Mouse (Mus musculus) frontal cortex, adult 2 months (tissue): ENCODE data around the gene Hoxc5. TPM values are rescaled to one million over a fixed set of nuclear protein-coding genes. Genes with fewer than 3 reads are reported as not detected.

Experiments
- DNase-seq, 2 experiments: peaks; one replicate each; pipeline ENCODE4 v3.0.0; 2022; ENCODE audit warnings: low spot score in 1 of 2; ENCODE audit errors: extremely low spot score in 1 of 2
- polyA plus RNA-seq: library from polyadenylated mRNA; depleted of rRNA; stranded (reverse); fragments of >200 nt; gene quantifications from 2 replicates; pipeline ENCODE4 v1.2.3, GENCODE M21; 2012

The Hoxc5 gene
- polyA plus RNA-seq, 1 experiment, result not detected

- DNase-seq, result no peak
Measured at GRCm38 (mm10) chr15:103032646-103033575, 65.7 kb downstream of the Hoxc5 start.

DNA sequence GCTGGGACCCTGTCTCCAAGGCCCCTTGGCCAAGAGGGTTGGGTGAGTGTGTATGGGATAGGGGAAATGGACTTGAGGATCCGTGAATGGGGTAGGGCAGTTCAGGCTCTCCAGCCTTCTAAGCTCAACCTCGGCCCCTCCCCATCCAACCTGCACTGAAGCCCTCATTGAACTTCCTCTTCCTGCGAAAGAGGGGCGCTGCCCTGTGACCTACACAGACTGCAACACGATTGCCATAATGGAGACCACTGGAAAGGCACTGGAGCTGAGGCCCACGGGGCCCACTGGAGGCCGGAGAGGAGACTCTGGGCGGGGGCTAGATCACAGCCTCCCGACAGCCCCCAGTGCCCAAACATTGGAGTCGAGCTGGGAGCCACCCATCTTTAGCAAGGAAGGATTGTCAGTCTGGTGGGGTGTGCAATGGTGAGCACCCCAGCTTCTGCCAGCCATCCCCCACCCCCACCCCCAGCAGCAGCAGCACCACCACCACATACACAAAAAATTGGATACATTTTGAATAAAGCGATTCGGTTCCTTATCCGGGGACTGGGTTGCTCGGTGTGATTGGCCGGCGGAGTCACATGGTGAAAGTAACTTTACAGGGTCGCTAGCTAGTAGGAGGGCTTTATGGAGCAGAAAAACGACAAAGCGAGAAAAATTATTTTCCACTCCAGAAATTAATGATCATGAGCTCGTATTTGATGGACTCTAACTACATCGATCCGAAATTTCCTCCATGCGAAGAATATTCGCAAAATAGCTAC lies 67.0 kb downstream of the Hoxc5 start:
- DNase-seq, result no peak

GRCm38 (mm10) chr15:103034807-103035547 lies 67.7 kb downstream of the Hoxc5 start:
- no peak for DNase-seq

GRCm38 (mm10) chr15:103035548-103035881 lies 68.3 kb downstream of the Hoxc5 start:
- no peak for DNase-seq

GRCm38 (mm10) chr15:103037579-103037978 lies 70.3 kb downstream of the Hoxc5 start:
- no peak for DNase-seq

DNA sequence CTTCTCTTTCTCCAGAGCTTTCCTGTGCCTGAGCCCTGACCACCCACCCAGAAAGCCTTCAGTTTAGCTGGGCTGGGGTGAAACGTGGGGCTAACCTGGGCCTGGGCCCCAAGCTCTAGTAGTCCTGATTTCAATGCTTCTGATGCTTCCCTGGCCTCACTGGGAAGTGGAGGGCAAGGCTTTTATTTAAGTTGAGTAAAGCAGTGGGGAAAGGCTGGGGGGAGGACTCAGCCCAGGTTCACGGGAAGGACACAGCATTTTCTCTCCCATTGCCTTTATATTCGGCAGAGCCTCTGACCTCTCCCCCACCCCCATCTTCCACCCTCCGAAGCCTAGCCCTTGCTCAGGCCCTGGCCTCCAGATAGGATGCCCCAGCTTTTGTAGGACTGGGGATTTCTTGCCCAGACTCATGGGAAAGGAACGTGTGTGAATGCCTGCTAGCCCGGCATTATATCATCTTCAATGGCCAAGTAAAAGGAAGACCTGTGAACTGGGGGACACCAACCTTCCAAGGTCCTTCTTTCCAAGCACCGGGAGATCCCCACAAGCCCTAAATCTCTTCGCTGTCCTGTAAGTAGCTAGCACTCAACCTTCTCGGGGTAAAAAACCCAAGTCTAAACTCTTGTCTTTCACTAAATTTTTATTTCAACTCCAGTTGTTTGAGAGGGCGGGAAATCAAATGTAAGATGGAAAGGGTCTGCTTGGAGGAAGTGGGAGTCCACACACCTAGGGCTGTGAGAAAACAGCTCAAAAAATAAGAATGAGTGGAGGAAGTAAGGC lies 71.6 kb downstream of the Hoxc5 start:
- DNase-seq, result no peak

DNA sequence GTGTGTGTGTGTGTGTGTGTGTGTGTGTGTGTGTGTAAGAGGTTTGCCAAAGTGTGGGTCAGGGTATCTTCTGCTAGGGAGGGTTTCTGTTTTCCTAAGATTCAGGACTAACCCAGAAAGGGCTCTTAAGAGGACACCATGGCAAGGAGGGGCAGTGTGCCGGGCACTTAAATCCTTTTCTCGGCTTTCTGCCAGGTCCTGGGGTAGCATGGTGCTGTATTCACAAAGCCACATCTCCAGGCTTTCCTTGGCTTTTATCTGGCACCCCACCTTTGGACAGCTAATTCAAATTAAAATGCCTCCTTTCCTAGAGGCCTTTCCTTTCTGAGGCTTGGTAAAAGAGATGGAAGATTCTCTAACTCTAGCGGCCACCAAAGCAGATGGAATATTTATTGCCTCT lies 72.4 kb downstream of the Hoxc5 start:
- no peak for DNase-seq

GRCm38 (mm10) chr15:103040601-103041000 lies 73.4 kb downstream of the Hoxc5 start:
- no peak for DNase-seq

DNA sequence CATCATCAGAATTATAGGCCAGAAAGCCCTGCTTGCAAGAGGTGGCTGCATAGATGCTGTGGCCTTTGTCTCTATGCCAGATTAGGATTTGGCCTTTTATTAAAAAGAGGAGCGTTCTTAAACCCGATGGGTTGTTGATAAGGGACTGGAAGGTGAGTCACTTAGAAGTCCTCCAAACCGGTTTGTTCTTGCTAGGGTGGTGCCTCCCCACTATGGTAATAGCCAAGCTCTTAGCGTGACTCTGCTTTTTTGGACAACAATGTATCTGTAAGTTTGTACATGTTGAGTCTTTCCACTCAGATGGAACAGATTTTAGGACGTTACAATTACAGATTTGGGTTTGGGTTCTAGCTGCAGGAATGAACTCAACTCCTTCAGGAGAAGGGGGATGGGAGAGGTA lies 74.4 kb downstream of the Hoxc5 start:
- DNase-seq, result no peak

- DNase-seq, result no peak
Measured at GRCm38 (mm10) chr15:103042209-103042608, 75.0 kb downstream of the Hoxc5 start.

GRCm38 (mm10) chr15:103051670-103052069 lies 84.4 kb downstream of the Hoxc5 start:
- no peak for DNase-seq

- no peak for DNase-seq
Measured at GRCm38 (mm10) chr15:103053210-103053609, 86.0 kb downstream of the Hoxc5 start.

DNA sequence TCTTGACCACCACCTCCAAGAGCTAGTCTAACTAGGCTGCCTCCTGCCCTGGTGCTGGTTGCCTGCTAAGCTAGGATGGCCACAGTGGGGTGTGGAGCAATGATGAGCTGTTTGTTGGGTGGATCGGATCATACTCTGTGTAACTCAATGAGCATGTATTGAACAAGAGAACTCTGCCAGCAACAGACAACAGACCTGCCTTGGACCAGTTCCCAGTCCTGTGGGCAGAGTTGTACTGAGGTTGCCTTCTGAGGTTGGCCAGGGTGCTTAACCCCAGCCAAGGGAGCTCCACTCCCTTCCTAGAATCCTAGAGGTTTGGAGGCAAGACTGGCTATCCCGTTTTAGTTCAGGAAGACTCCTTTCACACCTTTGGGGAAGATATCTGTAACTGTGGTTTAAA lies 89.2 kb downstream of the Hoxc5 start:
- no peak for DNase-seq

- DNase-seq, result no peak
Measured at GRCm38 (mm10) chr15:103058715-103059114, 91.5 kb downstream of the Hoxc5 start.

DNA sequence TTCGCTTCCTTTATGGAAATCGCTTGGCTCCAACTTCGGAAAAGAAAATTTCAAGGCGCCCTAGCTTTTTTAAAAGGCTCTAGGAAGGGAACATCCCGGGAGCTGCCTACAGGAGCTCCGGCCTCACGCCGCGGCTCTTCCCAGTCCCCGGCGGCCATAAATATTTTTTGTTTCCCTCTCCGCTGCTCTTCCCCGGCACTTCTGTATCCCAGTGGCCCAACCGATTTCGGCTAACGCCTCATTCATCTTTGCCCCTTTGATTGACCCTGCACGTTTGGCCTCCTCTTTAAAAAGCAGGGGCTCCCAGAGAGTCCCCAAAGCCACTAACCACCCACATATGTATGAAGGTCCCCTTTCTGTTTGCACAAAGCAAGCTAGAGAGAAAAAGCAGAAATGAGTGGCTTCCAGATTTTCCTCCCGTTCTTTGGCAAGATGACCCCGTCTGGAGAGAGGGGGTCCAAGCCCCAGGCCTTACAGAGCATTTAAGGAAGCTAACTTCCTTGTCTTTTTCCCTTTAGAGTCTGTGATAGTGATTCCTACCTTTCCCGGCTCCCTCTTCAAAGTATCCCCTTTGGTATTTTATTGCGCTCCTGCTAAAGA lies 92.2 kb downstream of the Hoxc5 start:
- DNase-seq, result no peak

DNA sequence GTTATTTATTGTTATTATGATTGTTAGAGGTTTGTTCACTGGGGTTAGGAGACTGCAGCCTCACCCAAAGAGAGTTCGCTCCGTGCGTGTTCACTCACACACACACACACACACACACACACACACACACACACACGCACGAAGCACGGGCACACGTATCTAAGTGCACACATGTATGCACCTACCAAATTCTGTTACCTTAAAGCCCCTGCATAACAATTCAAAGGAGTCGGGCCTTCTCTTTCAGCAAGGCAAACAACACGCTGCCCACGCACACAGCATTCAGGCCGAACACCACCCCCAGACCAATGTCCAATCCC lies 92.7 kb downstream of the Hoxc5 start:
- DNase-seq, result no peak

- DNase-seq, result no peak
Measured at GRCm38 (mm10) chr15:103060341-103061130, 93.3 kb downstream of the Hoxc5 start.

- no peak for DNase-seq
Measured at GRCm38 (mm10) chr15:103061131-103061825, 94.0 kb downstream of the Hoxc5 start.

DNA sequence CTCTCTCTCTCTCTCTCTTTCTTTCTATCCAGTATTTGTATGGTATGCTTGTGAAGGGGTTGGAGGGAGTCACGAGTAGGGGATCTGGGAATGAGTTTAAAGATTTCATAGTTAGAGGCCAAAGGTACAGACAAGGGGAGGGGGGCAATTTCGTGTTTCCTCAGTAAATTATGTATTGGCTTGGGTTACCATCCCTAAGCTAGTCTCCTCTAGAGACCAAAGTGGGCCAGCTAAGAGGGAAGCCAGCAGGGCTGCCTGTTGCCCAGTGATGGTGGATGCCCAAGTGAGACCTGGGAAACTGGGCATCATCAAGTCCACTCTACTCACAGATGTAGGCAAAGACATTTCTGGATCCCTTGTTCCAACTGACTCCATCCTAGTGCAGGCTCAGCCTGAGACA lies 94.7 kb downstream of the Hoxc5 start:
- no peak for DNase-seq
